Mouse (Mus musculus) spleen, postnatal 10 days (tissue): Measurements from ENCODE around the gene Pde10a.
A peak's percentile ranks its signal among the peaks of the same experiment; 100 is the strongest.

ENCODE experiments used
- DNase-seq, 2 experiments: peaks; one replicate each; pipeline ENCODE4 v3.0.0; 2021 to 2022; ENCODE audit warnings: low spot score in 2 of 2

Gene Pde10a

DNA sequence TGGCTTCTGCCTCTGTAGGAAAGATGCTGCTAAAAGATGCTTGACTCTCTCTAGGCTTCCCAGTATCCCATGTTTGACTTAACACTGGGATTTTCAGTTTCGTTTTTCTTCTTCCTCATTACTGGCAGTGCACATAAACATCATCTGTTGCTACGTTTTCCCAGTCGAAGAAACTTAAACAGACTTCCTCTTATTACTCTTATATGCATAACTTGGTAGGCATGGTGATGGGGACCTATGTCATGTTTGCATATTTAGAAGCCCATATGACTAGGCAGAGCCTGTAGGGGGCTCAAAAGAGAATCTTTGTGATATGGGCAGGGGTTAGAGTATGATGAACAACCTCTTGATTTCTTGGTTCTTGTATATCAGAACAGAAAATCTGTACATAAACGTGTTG is 224.3 kb downstream of the Pde10a start:
- no peak for DNase-seq

DNA sequence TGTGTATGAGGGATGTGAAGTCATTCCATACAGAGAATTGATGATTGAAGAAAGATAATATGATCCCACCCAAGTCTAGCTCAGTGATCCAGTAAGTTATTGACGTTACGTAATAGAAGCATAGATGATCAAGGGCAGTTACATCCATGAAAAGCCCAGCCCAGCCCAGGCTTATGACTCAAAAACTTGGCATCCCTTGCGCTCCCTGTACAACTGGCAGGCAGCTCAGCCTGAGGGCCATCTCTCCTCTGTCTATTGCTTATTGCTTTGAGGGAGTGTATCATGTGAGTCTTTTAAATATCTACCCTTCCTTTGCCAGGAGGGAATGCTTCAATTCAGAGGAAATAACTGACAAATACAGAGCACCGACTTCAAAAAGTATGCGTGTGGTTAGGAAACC is 232.4 kb downstream of the Pde10a start:
- no peak for DNase-seq

DNA sequence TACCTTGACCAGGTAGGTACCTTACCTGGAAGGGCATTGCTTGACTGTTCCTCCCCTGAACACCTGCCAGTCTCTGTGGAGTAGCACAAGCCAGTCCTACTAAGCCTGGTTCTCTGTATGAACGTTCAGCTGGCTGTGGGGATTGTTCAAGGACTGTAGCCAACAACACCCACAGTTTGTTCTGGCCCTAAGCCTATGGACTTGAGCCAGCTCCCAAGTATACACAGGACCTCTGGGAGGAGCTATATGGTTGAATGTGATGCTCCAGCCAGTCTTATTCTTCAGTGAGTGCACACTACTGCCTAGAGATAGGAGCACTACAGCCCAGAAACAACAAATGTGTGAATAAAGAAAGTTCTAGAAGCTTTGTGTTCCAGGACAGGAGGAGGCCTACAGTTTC is 238.1 kb downstream of the Pde10a start:
- no peak for DNase-seq

DNA sequence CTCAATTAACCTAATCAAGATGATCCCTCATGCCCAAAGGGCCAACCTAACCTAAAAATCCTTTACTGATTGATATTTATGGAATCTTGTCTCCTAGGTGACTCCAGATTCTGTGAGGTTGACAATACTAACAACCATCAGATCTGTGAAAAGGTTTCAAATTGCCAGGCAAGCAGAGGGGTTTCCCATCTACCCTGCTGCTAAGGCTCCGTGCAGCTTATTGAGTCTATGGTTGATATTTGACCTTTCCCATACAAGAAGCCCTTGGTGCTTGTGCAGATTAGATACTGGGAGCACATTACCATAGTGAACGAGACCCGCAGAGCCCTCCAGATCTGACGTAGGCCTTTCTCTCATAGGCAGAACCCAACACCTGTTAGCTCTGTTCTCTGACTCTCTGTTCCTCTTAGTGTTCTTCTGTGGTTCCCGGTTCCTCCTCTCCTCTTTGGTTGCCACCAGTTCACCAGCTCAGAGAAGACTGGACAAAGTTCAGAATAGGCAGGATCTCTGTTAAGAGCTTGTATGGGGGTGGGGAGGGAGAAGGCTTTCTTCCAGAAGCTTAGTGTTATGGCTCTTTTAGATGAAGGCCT is 240.9 kb downstream of the Pde10a start:
- no peak for DNase-seq

DNA sequence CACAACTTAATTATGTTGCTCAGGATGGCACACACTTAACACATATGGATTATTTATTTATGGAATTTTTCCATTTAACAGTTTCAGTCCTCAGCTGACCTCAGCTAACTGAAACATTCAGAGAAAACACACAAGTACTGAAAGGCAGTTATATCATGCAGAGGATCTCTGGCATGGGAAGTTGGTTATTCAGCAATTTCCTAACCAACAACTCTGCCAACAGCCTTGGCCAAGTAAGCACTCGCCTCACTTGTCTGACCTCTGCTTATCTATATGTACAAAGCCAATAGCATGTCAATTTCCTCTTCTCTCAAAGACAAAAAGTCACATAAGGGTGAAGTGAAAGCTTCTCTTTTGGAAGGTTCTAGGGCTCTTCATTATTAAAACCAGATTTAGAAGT is 244.0 kb downstream of the Pde10a start:
- DNase-seq = no peak

DNA sequence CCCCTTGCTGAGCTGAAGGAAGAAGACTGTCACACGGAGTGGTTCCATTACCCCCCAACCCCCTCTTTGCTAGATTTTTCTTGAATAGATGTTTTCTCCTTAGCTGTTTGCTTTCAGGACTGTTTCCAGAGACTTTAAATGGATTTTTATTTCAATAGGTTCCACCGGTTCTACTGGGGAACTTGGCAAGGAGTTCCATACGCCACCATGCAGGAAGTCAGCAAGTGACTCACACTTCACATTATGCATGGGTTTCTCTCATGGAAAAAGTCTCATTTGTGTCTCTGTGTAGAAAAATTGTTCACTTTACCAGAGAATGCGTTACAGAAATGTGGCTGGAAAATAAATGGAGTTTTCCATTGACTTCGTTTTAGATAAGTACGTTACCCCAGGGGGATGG is 248.2 kb downstream of the Pde10a start:
- no peak for DNase-seq

DNA sequence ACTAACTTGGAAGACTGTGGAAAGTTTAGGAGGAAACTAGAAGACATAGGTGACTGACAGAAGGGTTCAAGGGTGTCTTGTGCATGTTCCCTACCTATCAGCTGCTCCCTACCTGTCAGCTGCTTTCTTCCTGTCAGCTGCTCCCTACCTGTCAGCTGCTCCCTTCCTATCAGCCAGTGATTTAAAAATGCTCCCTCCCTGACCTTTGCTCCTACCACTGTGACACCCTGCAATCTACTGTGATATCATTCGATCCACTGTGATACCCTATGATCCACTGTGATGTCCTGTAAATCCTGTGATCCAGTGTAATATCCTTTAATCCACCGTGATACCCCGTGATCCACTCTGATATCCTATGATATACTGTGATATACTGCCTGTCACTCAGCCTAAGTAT is 249.1 kb downstream of the Pde10a start:
- DNase-seq = no peak

DNA sequence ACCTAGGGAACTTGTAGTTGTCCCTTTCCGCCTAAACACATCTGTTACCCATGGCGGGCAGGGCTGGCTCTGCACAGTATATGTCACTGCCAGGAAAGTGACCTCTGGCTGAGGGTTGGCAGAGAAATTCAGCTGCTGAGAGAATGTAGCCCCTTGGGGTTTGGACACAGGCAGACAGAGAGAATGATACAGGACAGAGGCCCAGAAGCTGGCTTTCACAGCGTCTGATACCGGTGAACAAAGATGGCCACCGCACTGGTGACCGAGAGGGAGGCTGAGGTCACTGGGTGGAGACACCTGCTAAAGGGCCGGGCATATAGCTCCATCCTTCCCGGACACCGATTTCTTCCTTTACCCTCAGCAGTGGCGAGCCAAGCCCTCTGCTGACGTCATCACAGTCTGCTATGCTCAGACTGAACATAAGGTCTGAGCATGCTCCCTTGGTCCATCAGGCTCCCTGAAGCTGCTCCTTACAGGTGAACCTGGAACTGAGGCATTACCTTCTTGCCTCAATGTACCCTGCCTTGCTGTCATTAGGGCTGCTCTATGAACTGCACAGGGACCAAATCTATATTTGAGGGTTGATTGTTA is 250.5 kb downstream of the Pde10a start:
- DNase-seq = no peak

DNA sequence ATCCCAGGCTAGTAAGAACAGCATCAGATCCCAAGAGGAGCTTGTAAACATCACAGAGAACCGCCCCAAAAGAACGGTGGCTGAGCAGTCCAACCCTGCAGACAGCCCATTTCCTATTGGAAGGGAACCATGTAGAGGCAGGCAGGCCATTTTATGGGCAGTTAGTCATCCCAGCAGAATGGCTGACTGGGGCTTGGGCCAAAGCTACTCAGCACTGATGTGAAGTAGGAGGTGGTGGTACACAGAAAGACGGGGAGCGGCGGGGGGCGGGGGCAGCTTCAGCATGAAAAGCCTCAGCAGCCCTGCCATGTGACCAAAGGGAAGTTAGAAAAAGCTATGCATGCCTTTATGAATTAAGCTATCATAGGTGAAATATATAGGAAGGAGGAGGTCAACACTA is 252.5 kb downstream of the Pde10a start:
- no peak for DNase-seq

DNA sequence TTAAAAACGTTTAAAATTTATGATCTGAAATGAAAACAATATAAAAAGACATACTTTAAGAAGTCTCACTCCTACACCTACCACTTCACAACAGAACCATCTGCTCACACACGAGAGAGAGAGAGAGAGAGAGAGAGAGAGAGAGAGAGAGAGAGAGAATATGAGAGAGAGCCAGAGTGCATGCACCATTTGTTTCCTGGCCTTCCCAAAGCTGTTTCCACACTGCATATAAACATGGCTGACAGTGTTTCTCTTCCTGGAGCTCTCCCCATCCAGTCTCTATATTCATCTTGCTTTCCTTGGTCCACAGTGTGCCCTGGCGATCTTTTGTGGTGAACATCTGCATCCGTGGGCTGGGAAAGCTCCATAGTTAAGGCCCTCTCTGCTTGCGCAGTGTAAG is 253.7 kb downstream of the Pde10a start:
- no peak for DNase-seq

DNA sequence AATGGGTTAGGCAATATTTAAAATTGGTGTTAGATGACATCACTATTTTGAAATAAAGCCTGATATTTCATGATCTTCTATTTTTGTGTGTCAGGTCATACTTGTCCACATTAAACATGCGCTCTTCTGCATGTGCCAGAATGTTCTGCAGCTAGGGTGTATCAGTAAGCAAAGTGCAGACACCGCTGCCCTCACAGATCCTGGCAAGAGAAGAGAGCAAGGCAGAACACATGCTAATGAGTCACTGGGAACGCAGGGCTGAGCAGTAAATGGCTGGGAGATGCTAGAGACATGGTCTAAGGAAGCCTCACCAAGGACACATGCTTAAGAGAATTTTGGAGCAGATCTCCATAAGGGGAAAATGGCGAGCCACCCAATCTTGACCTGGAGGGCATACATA is 255.3 kb downstream of the Pde10a start:
- no peak for DNase-seq

DNA sequence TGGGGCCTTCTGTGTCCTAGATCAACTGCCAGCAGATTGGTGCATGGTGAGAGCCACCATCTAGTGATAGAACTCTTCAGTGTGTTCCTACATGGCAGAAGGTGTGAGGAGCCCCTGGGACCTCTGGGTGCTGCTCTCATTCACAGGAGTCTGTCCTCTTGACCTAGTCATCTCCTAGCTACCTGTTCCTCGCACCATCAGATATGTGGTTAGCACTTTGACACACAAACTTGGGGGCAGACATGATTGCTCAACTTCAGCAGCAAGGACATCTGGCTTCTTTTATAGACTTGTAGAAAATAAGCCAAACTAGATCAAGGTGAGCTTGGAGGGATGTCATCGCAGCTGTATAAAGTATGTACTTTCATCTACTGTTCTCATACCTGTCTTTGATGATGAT is 255.9 kb downstream of the Pde10a start:
- no peak for DNase-seq

DNA sequence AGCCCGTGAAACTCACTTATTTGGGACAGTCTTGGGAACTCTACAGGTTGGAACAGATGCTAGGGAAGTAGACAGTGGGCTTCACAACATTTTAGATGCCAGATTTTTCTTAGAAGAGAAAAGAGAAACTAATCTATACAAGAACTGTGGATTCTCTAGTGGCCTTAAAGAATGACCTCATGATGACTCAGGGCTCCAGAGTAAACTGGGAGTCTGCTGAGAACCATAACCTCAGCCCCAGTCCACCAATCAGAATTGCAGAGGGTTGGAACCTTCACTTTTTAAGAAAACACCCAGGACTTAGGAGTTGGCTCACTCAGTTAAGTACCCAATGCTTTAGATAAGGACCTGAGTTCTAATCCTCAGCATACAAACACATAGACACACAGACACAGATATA is 256.4 kb downstream of the Pde10a start:
- DNase-seq = no peak

DNA sequence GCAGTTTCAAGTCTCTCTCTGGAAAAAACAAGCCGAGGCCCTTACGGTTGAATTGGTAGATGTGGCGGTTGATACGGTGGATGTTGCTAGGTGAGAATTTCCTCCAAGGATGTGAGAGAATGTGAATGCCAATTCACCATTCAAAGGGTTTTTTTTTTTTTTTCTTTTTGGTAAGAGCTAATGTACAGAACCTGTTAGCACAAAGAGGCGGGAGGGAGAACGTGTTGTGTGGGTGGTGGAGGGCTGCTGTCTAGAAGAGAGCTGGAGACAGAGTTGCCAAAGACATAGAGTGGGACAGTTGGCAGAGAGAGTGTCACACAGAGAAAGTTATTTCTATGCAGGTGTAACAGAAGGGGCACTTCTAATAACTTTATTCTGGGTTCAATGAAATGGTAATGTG is 260.7 kb downstream of the Pde10a start:
- DNase-seq = no peak

DNA sequence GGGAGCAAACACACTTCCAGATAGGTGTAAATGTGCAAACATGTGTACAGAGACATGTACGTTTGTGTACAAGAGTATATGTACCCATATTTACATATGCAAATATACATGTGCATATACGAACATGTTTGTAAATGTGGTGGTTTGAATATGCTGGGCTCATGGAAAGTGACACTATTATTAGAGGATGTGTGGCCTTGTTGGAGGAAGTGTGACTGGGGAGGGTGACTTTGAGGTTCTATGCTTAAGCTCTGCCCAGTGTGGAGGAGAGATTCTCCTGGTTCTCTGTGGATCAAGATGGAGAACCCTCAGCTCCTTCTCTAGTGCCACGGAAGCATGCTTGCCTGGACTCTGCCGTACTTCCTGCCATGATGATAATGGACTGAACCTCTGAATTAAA is 261.3 kb downstream of the Pde10a start:
- no peak for DNase-seq

DNA sequence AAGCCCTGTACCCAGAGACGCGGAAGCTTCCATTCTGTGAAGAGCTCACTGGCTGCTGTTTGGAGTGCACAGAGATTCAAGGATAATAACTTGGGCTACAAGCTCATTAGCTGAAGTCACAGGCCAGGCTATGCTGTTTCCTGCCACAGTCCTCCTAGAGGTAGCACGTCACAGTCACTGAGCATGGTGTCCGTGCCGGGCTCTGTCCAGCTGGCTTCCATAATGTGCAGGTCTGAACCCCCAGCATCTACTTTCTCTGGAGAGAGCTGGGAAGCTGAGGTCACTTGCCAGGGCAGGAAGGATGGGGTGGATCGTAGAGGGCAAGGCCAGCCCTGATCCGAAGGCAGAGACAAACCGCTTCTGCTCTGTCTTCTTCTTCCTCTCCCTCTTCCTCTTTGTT is 262.6 kb downstream of the Pde10a start:
- DNase-seq = no peak

DNA sequence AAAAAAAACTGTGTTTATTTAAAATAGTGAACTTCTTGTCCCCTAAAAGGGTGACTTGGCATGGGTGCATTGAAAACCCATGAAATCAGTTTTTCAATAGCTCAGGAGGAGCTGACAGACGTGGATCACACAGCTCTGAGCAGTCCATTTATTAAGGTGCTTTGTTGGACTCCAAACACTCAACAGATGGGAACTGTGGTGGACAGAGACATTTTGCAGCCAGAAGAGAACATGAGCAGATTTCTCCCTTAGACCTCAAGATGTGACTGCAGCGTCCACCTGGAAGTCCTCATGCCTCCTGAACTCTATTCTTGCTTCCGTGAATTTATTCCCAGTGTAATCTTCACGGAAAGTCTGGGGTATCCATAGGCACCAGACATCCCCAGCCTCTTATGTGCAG is 266.4 kb downstream of the Pde10a start:
- DNase-seq = no peak

DNA sequence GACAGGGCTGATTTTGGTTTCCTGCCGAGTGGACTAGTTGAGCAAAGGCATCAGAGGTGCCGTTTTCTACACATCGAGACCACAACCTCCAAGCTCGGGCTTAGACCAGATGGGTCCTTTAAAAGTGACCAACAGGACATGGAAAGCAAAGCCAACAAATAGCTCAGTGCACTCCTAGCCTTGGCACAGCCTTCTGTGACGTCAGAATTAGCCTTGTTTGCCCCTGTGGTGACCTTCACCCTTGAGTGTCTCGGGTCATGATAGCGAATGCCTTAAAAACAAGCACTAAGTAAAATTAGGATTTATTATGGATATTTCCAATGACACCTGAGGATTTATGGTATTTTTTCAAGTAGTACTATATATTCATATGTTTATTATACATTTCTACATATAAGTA is 267.4 kb downstream of the Pde10a start:
- DNase-seq = no peak

DNA sequence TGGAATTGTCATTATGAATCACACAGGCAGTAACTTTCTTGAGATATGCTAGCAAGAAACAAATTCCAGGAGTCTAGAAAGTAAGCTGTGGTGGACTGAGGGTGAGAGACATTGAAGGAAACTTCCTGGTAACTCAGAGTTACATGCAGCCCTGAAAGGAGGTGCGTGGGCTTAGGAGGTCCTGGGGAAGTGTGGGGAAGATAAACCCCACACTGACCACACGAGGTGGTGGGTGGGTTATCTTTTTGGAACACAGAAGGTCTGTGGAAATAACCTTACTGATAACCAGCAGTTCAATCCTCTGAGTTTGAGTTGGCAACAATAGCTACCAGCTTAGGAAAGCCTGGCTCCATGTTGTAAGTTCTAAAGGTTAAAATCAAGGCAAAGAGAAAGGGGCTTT is 272.5 kb downstream of the Pde10a start:
- DNase-seq = no peak

DNA sequence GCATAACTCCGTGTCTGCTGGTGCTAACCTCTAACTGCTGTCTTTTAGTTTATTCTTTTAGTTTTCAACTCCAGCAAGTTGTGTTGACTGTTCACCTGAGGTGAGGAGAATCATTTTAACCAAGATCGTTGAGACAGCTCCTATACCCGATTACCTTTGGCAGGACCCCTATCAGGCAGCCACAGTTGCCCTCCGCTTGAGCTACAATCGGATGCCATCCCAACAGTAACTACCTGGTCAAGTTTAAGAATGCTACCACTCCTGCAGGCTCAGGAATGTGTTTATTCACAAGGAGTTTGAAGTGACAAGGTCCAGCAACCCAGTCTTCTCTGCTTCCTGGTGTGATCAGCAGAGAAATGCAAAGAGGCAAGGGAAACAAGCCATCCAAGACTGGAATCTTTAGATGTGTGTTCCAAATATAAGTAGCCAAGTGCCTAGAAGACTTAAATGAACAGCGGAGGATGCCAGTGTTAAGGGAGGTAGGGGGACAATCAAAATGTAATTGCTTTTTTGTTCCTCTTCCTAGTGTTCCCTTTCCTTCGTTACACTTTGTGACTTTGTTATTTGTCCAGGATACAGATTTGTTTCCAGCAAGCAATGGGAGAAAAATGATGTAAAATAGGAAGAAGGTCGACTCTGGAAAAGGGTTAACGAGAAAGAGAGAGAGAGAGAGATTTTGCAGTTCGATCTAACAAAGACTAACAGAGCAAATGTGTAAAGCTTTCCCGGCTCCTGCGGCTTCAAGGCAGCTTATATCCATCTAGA is 273.5 kb downstream of the Pde10a start:
- no peak for DNase-seq

DNA sequence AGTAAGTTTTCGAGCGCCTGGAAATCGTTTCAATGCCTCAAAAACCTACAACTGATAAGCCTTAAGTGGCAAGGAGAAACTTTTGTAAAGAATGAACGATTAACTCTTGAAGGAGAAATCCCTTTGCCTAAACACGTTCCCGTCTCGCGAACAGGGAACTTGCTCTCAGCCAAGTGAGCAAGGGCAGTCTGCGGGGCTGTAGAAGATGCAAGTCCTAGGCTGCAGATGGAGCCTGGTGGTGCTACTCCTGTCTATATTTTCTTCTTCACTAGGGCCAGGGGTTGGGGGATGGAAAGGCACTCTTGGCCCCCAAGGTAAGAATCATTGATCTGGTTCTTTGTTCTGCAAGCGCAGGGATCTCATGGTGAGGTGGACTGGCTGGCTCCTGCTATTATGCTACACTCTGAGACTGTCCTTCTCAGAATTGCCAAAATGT is 274.1 kb downstream of the Pde10a start:
- no peak for DNase-seq

DNA sequence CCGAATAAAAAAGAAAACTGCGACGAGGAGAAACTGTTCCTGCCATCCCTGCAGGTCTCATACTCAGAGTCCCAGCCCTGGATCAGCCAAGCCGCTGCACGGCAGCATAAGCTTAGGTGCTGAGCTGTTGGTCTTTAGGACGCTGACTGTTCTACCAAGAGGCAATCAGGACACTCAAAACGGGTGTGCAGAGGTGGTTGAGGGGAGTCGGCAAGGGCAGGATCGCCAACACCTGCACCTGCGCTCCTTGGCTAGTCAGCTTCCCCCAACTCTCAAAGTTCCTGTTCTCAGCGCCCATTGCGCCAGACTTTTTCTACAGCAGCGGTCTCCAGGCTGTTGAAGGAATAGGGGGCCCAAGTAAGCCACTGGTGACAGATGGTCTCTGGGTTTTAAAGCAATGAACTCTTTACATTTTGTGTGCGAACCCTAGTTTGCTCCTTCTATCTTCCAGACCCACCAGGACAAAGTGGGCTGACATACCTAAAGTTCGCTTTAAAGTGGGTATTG is 274.8 kb downstream of the Pde10a start:
- no peak for DNase-seq

DNA sequence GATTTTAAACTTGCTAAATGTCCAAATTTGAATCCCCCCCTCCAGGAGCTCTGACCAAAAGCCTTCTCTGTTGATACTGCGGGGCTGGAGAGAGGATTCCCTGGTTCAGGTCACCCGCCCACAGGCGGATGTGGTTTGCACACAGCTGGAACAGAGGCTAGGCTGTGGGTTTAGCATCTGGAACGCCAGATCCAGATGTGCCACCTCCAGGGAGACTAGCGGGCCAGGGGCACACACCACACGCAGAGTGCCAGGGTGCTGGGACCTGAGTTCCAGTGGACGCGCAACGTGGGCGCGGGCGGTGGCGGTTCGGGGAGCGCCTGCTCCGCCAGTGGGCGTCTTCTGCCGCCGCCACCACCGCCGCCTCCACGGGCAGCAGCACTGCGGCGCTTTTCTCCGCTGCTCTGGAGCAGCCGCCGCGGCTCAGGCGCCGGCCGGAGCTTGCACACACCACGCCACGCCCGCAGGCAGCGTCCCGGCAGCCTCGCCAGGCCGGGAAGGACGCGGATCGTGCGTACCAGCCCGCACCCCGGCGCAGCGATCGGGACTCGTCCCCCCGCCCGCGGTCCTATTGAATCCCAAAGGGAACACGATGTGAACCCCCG is 275.4 kb downstream of the Pde10a start:
- DNase-seq = peak in 1 of 2 experiments; percentile 30
